In the genomic region with DNA sequence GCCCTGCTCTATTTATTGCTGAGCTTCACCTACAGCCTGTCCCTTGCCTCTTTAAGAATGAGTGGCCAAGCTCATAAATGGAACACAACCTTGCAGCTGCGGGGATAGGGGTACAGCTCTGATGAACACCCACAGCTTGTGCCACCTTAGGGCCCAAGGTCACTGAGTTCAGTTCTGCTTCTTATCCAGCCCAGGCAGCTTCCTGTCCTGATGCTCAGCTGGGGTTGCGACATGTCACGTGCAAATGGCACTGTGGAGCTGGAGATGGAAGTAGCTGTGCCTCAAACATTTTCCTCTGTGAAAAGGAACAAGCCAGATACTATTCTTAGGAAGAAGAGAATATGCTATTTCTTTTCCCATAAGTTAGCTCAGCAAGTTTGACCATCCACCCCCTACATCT, we compare ENCODE assay signal across 9 mouse cellular contexts. TPM values are rescaled to one million over a fixed set of nuclear protein-coding genes. Genes with fewer than 3 reads are reported as not detected.
A peak's percentile ranks its signal among the peaks of the same experiment; 100 is the strongest.
DNase-seq lines count a peak whose midpoint lies in the region; ATAC-seq lines count a peak whose summit lies in the region.
"Had no signal": no experiment of that assay in that cellular context is flagged by ENCODE, and none has a peak within 500 bp of the region (broad histone marks: within the 10 kb centered on the region; RNA-seq: fewer than 3 reads in every experiment).

No protein-coding gene starts in this region.

- H3K9ac ChIP-seq in liver, embryonic 11.5 days (ENCODE audit: low read depth, low read length) = no peak overlapping the region
- H3K9ac ChIP-seq in intestine, embryonic 16.5 days (ENCODE audit: low read depth, low read length) = no peak overlapping the region
- H3K9ac ChIP-seq in midbrain, embryonic 14.5 days (replicated peaks; ENCODE audit: low read length) = no peak overlapping the region

- no peaks in the 10 kb centered on the region for H3K27me3 ChIP-seq in liver, embryonic 11.5 days (replicated peaks; ENCODE audit: control insufficient read depth, insufficient read depth, low read length)
- no peaks in the 10 kb centered on the region for H3K27me3 ChIP-seq in intestine, embryonic 16.5 days (replicated peaks; ENCODE audit: control insufficient read depth, insufficient read depth, low read length)
- H3K27me3 ChIP-seq in midbrain, embryonic 14.5 days (ENCODE audit: control insufficient read depth, insufficient read depth, low read length) = no peaks in the 10 kb centered on the region

- H3K9me3 ChIP-seq in liver, embryonic 11.5 days (ENCODE audit: control insufficient read depth, low read length) = no peaks in the 10 kb centered on the region
- H3K9me3 ChIP-seq in intestine, embryonic 16.5 days (ENCODE audit: control insufficient read depth, low read length) = no peaks in the 10 kb centered on the region
- no peaks in the 10 kb centered on the region for H3K9me3 ChIP-seq in midbrain, embryonic 14.5 days (ENCODE audit: control insufficient read depth, low read length)

- WGBS in liver, embryonic 11.5 days = 52% methylated on average over 3 of the region's 3 CpGs
- WGBS in intestine, embryonic 16.5 days = 74% methylated on average over 3 of the region's 3 CpGs
- WGBS in midbrain, embryonic 14.5 days = 89% methylated on average over 3 of the region's 3 CpGs

- no peak overlapping the region for H3K4me2 ChIP-seq in liver, embryonic 11.5 days
- H3K4me2 ChIP-seq in intestine, embryonic 16.5 days (ENCODE audit: low read depth, low read length) = no peak overlapping the region
- H3K4me2 ChIP-seq in midbrain, embryonic 14.5 days (ENCODE audit: low read length) = no peak overlapping the region

- no peak for ATAC-seq in liver, embryonic 11.5 days (replicated peaks; ENCODE audit: low FRiP score)
- ATAC-seq in intestine, embryonic 16.5 days = no peak
- no peak for ATAC-seq in midbrain, embryonic 14.5 days (ENCODE audit: low FRiP score, low TSS enrichment)

- peaks cover 5% of the 10 kb centered on the region; the same call in 1 of the 2 replicates for H3K36me3 ChIP-seq in liver, embryonic 11.5 days (ENCODE audit: control insufficient read depth, insufficient read depth, low read length)
- no peaks in the 10 kb centered on the region; the same call in 1 of the 2 replicates for H3K36me3 ChIP-seq in intestine, embryonic 16.5 days (ENCODE audit: control insufficient read depth, insufficient read depth, low read length)
- no peaks in the 10 kb centered on the region for H3K36me3 ChIP-seq in midbrain, embryonic 14.5 days (ENCODE audit: control insufficient read depth, insufficient read depth, low read length)

- H3K27ac ChIP-seq in liver, embryonic 11.5 days (ENCODE audit: low read depth, low read length) = no peak overlapping the region
- H3K27ac ChIP-seq in intestine, embryonic 16.5 days (ENCODE audit: low read length) = peak overlapping the region; percentile 57; the same call in 1 of the 2 replicates
- no peak overlapping the region for H3K27ac ChIP-seq in midbrain, embryonic 14.5 days (replicated peaks; ENCODE audit: low read depth, low read length)

- peak; percentile 41 for DNase-seq in adrenal gland, adult 2 months
- no peak for DNase-seq in adrenal gland, postnatal 4 days (ENCODE audit: low spot score in 2 of 2)
- peak; percentile 26 for DNase-seq in liver
- DNase-seq in liver, embryonic 11.5 days (ENCODE audit: low spot score) = no peak
- DNase-seq in skeletal muscle tissue, adult 2 months (ENCODE audit: low read depth, low spot score) = peak; percentile 55
- no peak for DNase-seq in urinary bladder, postnatal 4 days (ENCODE audit: low spot score in 2 of 2)
- no peak for DNase-seq in midbrain, embryonic 14.5 days

- H3K4me1 ChIP-seq in liver, embryonic 11.5 days (replicated peaks; ENCODE audit: control insufficient read depth, insufficient read depth, low read length) = peaks cover 12% of the 10 kb centered on the region
- H3K4me1 ChIP-seq in intestine, embryonic 16.5 days (ENCODE audit: control insufficient read depth, insufficient read depth, low read length) = peaks cover 12% of the 10 kb centered on the region
- H3K4me1 ChIP-seq in midbrain, embryonic 14.5 days (ENCODE audit: control insufficient read depth, insufficient read depth, low read length) = no peaks in the 10 kb centered on the region

- H3K4me3 ChIP-seq in liver, embryonic 11.5 days (ENCODE audit: low read depth, low read length) = no peak overlapping the region
- no peak overlapping the region for H3K4me3 ChIP-seq in intestine, embryonic 16.5 days (ENCODE audit: low read length)
- H3K4me3 ChIP-seq in midbrain, embryonic 14.5 days (replicated peaks; ENCODE audit: low read depth, low read length) = no peak overlapping the region
- H3K4me3 ChIP-seq: myocyte had no signal

RNA-seq across cellular contexts. Expression of gene Ehd4, which starts 54.5 kb away (rescaled TPM):
- total RNA-seq in adrenal gland, adult 2 months (2021) = 10 to 100 TPM; 39.1 to 65.2 TPM
- polyA plus RNA-seq in adrenal gland, adult 2 months (2012; rRNA removed) = 19.1 and 25.4 TPM in 2 replicates
- 10 to 100 TPM; 46.6 to 47.0 TPM for total RNA-seq in adrenal gland, postnatal 4 days (2021)
- 24.1 and 26.7 TPM in 2 replicates for polyA plus RNA-seq in liver, embryonic 11.5 days (2014; fragmentation: Nextera tagmentation; extraction: Ambion mirVana)
- 46.0 and 51.7 TPM in 2 replicates for polyA plus RNA-seq in intestine, embryonic 16.5 days (2015; fragmentation: Nextera tagmentation; extraction: Ambion mirVana)
- polyA plus RNA-seq in midbrain, embryonic 14.5 days (2014; fragmentation: Nextera tagmentation; extraction: Ambion mirVana) = 3.5 and 11.9 TPM in 2 replicates

Comparison
In these comparisons a context has a peak if more than half of its experiments do, and no peak if none do; other contexts are left out.
1. DNase-seq: peak in adrenal gland, adult 2 months (single experiment), liver (single experiment) and skeletal muscle tissue, adult 2 months (single experiment); none in adrenal gland, postnatal 4 days (0 of 2), liver, embryonic 11.5 days (single experiment), urinary bladder, postnatal 4 days (0 of 2) and midbrain, embryonic 14.5 days (single experiment).